28 mouse cellular contexts compared by ENCODE assay signal in the genomic region with DNA sequence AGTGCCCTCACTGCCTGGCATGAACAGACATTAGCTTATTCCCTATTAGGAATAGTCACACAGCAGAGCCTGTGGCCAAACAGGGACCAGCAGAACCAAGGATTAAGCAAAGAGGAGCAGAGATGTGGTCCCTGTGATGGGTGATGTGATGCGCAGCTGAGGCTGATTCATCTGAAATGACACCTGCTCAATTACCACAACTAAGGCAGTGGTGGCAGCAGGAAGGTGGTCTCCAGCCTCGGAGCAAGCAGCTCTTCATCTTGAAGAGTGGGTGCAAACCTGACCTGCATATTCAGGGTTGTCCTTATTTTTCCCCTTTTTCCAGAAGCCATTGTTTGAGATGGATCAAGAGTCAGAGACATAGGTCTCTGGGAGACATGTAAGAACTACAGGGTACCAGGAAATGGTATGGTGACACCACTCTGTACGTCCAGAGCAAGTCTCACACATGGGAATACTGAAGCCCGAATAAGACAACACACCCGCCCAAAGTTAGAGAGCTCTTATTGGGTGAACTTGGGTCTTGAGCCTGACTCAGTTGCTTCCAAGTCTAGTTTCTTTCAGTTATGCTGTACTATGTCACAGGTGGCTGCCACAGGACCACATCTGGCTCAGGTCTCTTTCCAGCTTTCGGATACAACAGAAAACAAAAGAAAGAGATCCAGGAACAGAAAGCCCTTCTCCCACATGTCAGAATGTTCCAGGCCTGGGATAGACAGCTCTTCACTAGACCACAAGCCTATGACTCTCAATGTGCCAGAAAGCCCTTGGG.
DNase-seq lines count a peak whose midpoint lies in the region; ATAC-seq and TF ChIP-seq lines count a peak whose summit lies in the region.
"Had no signal": no experiment of that assay in that cellular context is flagged by ENCODE, and none has a peak within 500 bp of the region (broad histone marks: within the 10 kb centered on the region; RNA-seq: fewer than 3 reads in every experiment).

No protein-coding gene starts in this region.

- no peak overlapping the region for H3K4me3 ChIP-seq in lung, postnatal 0 days (ENCODE audit: low read depth, low read length)
- H3K4me3 ChIP-seq in forebrain, embryonic 13.5 days, result no peak overlapping the region
- H3K4me3 ChIP-seq: embryonic facial prominence, embryonic 10.5 days; embryonic facial prominence, embryonic 13.5 days; erythroblast, embryonic 14.5 days; forebrain, embryonic 15.5 days; heart, embryonic 10.5 days; heart, embryonic 13.5 days had no signal

- TF ChIP-seq EP300 in lung, postnatal 0 days (IDR thresholded peaks at IDR 0.05), result no peak

- H3K4me1 ChIP-seq in lung, postnatal 0 days (ENCODE audit: insufficient read depth, low read depth, low read length), result no peaks in the 10 kb centered on the region
- H3K4me1 ChIP-seq in forebrain, embryonic 13.5 days, result peaks cover 7% of the 10 kb centered on the region; the same call in 1 of the 2 replicates
- H3K4me1 ChIP-seq: embryonic facial prominence, embryonic 10.5 days had no signal

- H3K36me3 ChIP-seq in lung, postnatal 0 days (ENCODE audit: insufficient read depth, low read length), result no peaks in the 10 kb centered on the region
- peaks cover 19% of the 10 kb centered on the region for H3K36me3 ChIP-seq in forebrain, embryonic 13.5 days (ENCODE audit: poor library complexity, severe bottlenecking)
- H3K36me3 ChIP-seq: forebrain, embryonic 15.5 days; heart, embryonic 10.5 days; heart, embryonic 13.5 days had no signal

- no peak overlapping the region for H3K9ac ChIP-seq in lung, postnatal 0 days (replicated peaks; ENCODE audit: low read depth)
- H3K9ac ChIP-seq in forebrain, embryonic 13.5 days, result no peak overlapping the region
- H3K9ac ChIP-seq: embryonic facial prominence, embryonic 13.5 days; forebrain, embryonic 15.5 days; heart, embryonic 13.5 days; hindbrain, embryonic 14.5 days had no signal

- H3K4me2 ChIP-seq in lung, postnatal 0 days (replicated peaks; ENCODE audit: low read depth, low read length), result no peak overlapping the region
- no peak overlapping the region for H3K4me2 ChIP-seq in forebrain, embryonic 13.5 days
- H3K4me2 ChIP-seq: embryonic facial prominence, embryonic 13.5 days; forebrain, embryonic 15.5 days; heart, embryonic 13.5 days; hindbrain, embryonic 14.5 days had no signal

- no peaks in the 10 kb centered on the region for H3K27me3 ChIP-seq in lung, postnatal 0 days (replicated peaks; ENCODE audit: insufficient read depth, low read length)
- H3K27me3 ChIP-seq in forebrain, embryonic 13.5 days, result no peaks in the 10 kb centered on the region
- H3K27me3 ChIP-seq: embryonic facial prominence, embryonic 13.5 days; forebrain, embryonic 15.5 days; heart, embryonic 13.5 days had no signal

- DNase-seq in lung, postnatal 0 days (ENCODE audit: low spot score), result no peak
- no peak for DNase-seq in lung, postnatal 4 days
- peak; percentile 86 for DNase-seq in thymus, postnatal 0 days (ENCODE audit: low spot score)
- DNase-seq in thymus, postnatal 25 days, result peak; percentile 71
- no peak for DNase-seq in layer of hippocampus, postnatal 25 days (ENCODE audit: extremely low spot score in 1 of 2, low spot score in 1 of 2)
- DNase-seq in layer of hippocampus, postnatal 14 days (ENCODE audit: low spot score in 2 of 2), result no peak
- DNase-seq: adrenal gland, adult 8-10 months; adrenal gland, postnatal 25 days; cerebellum, adult 11-12 months; cerebellum, postnatal 10 days; cerebellum, postnatal 36 days; embryo, embryonic 11 days; gastrocnemius, postnatal 25 days; heart, adult 18-20 months; heart, postnatal 10 days; heart, postnatal 36 days had no signal

- H3K27ac ChIP-seq in lung, postnatal 0 days (ENCODE audit: low read length), result peak overlapping the region; percentile 49; the same call in 1 of the 2 replicates
- H3K27ac ChIP-seq in forebrain, embryonic 13.5 days, result no peak overlapping the region
- H3K27ac ChIP-seq: embryonic facial prominence, embryonic 10.5 days; embryonic facial prominence, embryonic 13.5 days; heart, embryonic 10.5 days; heart, embryonic 13.5 days; hindbrain, embryonic 14.5 days; hindbrain, postnatal 0 days had no signal

- 93% methylated on average over 6 of the region's 6 CpGs for WGBS in lung, postnatal 0 days
- 96% methylated on average over 6 of the region's 6 CpGs for WGBS in forebrain, embryonic 13.5 days

- no peak for ATAC-seq in lung, postnatal 0 days
- ATAC-seq in forebrain, embryonic 13.5 days, result no peak
- ATAC-seq: activated CD4-positive, CD25-positive, alpha-beta regulatory T cell, adult 4 months; CD4-positive, CD25-positive, alpha-beta regulatory T cell, adult 4 months; forebrain, embryonic 15.5 days; hindbrain, postnatal 0 days; inflammation-experienced regulatory T-cells, adult 6 months had no signal

- no peaks in the 10 kb centered on the region for H3K9me3 ChIP-seq in lung, postnatal 0 days (ENCODE audit: low read length)
- H3K9me3 ChIP-seq in forebrain, embryonic 13.5 days (replicated peaks), result no peaks in the 10 kb centered on the region
- H3K9me3 ChIP-seq: embryonic facial prominence, embryonic 10.5 days; embryonic facial prominence, embryonic 13.5 days; forebrain, embryonic 15.5 days; heart, embryonic 10.5 days; heart, embryonic 13.5 days had no signal

- TF ChIP-seq CTCF in lung, postnatal 0 days (IDR thresholded peaks at IDR 0.05), result no peak

Comparison
In these comparisons a context has a peak if more than half of its experiments do, and no peak if none do; other contexts are left out.
1. DNase-seq: peak in thymus, postnatal 0 days (single experiment) and thymus, postnatal 25 days (single experiment); none in lung, postnatal 0 days (single experiment), lung, postnatal 4 days (0 of 2), layer of hippocampus, postnatal 25 days (0 of 2) and layer of hippocampus, postnatal 14 days (0 of 2).